Mouse (Mus musculus): ENCODE data around the gene Gm17364. TPM values are rescaled to one million over a fixed set of nuclear protein-coding genes. Genes with fewer than 3 reads are reported as not detected.
"Not testable (repeated sequence)": the region's sequence is repeated elsewhere in the genome, so short reads cannot be mapped to it uniquely, and the experiment has no call there.

The Gm17364 gene
- polyA plus RNA-seq, 1 experiment, result not detected

DNA sequence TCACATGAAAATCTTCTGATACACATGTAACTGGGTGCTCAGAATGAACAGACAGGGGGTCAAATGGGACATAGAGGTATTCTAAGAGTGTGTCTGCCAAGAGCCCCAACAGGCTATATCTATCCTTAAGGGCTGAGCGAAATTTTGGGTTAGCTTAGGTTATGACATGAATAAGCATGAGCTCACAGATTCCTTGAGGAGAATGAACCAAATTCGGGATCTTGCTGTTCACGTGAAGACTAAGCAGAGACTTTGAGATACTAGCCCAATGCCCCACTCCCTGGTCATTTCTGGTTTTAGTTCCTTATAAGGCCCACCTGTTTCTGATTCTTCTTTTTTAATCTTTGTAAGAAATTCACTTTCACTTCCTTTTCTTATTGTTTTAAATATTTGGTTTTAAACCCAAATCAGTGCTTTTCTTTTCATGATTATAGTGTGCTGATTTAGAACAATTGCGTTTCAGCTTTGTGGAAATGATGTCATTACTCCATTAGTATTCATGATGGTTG lies 17.7 kb upstream of the Gm17364 start:
- Histone ChIP-seq H3K27ac (ENCODE audit: insufficient read depth, low read length) (no peak overlapping the region), H3K4me1 (ENCODE audit: control insufficient read depth, insufficient read depth, low read length) (no peaks in the 10 kb centered on the region), H3K4me3 (ENCODE audit: insufficient read depth, low read length) (no peak overlapping the region)
- TF ChIP-seq CTCF (IDR thresholded peaks at IDR 0.05; ENCODE audit: extremely low read depth, insufficient read depth, low read length) (no peak), POLR2A (IDR thresholded peaks at IDR 0.05; ENCODE audit: extremely low read depth, insufficient read depth, low read length) (no peak)

DNA sequence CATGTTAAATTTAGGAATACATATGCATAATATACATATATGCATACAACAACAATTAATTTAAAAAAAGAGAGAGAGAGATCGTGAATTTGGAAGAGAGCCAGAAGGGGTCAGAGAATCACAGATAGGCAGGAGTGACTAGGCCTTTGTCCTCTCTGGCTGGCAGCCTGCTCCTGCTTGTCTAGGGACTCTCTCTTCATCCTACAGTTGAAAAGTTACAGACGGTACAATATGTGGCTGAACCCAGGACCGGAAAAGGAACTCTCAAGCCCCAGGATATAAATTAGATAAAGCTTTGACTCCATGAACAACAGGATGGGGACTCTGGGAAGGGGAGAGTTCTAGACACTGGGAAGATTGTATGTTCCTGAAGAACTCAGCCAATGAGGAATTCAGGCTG lies 12.5 kb upstream of the Gm17364 start:
- Histone ChIP-seq H3K4me1 (ENCODE audit: control insufficient read depth, insufficient read depth, low read length) (no peaks in the 10 kb centered on the region), H3K27ac (ENCODE audit: insufficient read depth, low read length) (no peak overlapping the region), H3K4me3 (ENCODE audit: insufficient read depth, low read length) (no peak overlapping the region)
- TF ChIP-seq POLR2A (IDR thresholded peaks at IDR 0.05; ENCODE audit: extremely low read depth, insufficient read depth, low read length) (no peak), CTCF (IDR thresholded peaks at IDR 0.05; ENCODE audit: extremely low read depth, insufficient read depth, low read length) (no peak)

DNA sequence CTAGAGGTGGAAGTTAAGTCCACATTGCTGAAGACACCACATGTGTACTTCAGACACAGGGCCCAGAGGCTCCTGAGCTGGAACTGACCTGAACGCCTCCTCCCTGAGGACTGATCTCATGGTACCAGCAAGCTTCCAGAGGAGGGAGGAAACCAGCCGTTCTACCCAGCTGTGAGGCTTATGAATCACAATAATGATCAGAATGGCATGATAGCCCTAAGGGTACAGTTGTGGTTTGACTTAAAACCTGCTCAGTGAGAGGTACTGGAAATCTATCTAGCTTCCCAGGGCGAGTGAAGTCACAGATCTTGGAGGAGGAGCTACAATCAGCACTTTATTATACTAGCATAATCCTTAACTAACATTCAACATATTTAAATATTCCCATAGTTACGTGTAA lies 11.7 kb upstream of the Gm17364 start:
- no peak overlapping the region for H3K4me3 ChIP-seq (ENCODE audit: insufficient read depth, low read length)
- no peak for TF ChIP-seq CTCF (IDR thresholded peaks at IDR 0.05; ENCODE audit: extremely low read depth, insufficient read depth, low read length)
- TF ChIP-seq POLR2A (IDR thresholded peaks at IDR 0.05; ENCODE audit: extremely low read depth, insufficient read depth, low read length), result no peak
- no peaks in the 10 kb centered on the region for H3K4me1 ChIP-seq (ENCODE audit: control insufficient read depth, insufficient read depth, low read length)
- H3K27ac ChIP-seq (ENCODE audit: insufficient read depth, low read length), result no peak overlapping the region

DNA sequence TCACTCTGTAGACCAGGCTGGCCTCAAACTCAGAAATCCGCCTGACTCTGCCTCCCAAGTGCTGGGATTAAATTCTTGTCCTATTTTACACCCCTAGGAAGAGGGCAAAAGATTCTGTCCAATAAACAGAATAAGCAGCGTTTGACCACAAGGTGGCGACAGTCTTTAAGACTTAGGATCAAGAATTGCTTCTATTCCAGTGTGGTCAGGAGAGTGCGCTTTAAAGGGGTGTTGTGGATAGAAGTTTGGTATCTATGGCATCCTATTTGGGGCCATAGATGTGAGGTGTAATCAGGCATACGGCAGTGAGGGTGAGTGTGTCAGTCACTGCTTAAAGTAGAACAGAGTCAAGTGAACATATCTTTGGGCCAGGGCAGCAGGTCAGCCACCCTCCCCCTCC lies 9.5 kb upstream of the Gm17364 start:
- Histone ChIP-seq H3K4me1 (ENCODE audit: control insufficient read depth, insufficient read depth, low read length) (no peaks in the 10 kb centered on the region), H3K4me3 (ENCODE audit: insufficient read depth, low read length) (no peak overlapping the region), H3K27ac (ENCODE audit: insufficient read depth, low read length) (no peak overlapping the region)
- TF ChIP-seq CTCF (IDR thresholded peaks at IDR 0.05; ENCODE audit: extremely low read depth, insufficient read depth, low read length), result peak; percentile 66
- no peak for TF ChIP-seq POLR2A (IDR thresholded peaks at IDR 0.05; ENCODE audit: extremely low read depth, insufficient read depth, low read length)

DNA sequence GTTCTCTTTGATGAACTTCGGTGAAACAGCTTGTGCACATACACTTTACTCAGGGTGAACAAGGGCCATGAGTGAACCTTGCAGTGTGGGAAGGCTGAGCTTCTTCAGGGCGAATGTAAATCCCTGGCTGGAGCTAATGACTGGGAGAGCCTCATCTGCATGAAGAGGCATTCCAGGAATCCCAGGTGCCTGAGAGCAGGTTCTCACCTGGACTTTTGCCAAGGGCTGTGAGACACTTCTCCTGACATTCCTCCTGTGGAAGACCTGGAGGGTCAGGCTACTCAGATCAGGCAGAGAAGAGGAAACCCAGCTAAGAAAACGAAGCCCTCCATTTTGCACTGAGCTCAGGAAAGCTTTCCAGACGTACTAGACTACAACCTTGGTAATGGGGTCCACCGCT lies 6.9 kb upstream of the Gm17364 start:
- Histone ChIP-seq H3K4me3 (ENCODE audit: insufficient read depth, low read length) (no peak overlapping the region), H3K4me1 (ENCODE audit: control insufficient read depth, insufficient read depth, low read length) (no peaks in the 10 kb centered on the region), H3K27ac (ENCODE audit: insufficient read depth, low read length) (no peak overlapping the region)
- TF ChIP-seq POLR2A (IDR thresholded peaks at IDR 0.05; ENCODE audit: extremely low read depth, insufficient read depth, low read length) (no peak), CTCF (IDR thresholded peaks at IDR 0.05; ENCODE audit: extremely low read depth, insufficient read depth, low read length) (no peak)

DNA sequence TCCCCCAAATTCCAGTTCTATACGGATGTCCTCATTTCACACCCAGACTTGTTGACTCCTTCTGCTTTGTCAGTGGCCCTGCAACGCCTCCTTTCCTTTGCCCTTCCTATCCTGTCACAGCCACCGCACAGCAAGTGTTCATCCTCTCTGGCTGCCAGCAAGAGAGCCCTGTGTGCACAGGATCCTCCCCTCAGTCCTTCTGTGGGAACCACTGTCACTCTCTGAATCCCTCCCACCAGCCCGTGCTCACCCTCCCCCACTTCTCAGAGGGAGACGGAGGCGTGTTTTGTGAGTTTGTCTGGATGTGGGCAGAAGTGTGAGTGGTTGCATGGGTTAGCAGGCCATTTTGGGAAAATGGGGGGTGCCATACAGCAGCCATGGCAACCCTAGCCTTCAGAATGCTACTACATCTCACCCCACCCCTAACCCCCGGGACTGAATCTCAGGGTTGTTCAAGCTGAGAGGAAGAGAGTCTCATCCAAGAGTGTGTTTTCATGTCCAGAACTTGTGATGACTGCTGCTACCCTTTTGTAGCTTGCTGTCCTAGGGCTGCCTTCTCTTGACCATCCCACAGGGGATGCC lies 5.9 kb downstream of the Gm17364 start:
- TF ChIP-seq POLR2A (IDR thresholded peaks at IDR 0.05; ENCODE audit: extremely low read depth, insufficient read depth, low read length) (no peak), CTCF (IDR thresholded peaks at IDR 0.05; ENCODE audit: extremely low read depth, insufficient read depth, low read length) (no peak)
- peaks cover 11% of the 10 kb centered on the region for H3K4me1 ChIP-seq (ENCODE audit: control insufficient read depth, insufficient read depth, low read length)
- H3K4me3 ChIP-seq (ENCODE audit: insufficient read depth, low read length), result no peak overlapping the region
- H3K27ac ChIP-seq (ENCODE audit: insufficient read depth, low read length), result no peak overlapping the region

DNA sequence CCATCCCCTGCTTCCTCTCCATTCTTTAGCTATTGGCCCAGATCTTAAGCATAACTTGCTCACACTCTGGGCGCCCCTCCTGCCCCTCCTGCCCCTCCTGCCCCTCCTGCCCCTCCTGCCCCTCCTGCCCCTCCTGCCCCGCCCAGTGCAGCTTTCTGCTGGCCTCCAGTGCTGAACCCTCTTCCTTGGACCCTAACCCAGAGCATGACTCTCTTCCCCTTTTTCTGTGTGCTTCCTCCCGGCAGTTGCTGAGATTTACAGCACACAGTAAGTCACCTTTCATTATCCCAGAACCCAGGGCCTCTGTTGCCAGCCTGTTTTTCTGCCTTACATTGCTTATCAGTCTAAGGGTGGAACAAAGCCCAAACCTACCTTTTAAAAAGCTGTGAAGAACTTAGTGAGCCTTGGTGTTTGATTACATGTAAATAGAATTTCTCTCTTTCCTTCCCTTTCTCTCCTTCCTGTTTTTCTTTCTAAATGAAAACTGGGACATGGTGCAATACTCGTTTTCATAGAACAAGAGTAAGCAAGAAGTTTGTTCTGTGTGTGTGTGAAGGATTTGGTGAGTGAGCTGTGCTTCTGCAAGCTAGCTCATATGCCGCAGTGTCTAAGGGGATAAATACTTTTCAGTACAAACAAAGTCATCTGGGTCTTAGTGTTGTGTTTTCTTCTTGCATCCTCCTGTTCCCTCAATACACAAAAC lies 10.3 kb downstream of the Gm17364 start:
- no peak overlapping the region for H3K4me3 ChIP-seq (ENCODE audit: insufficient read depth, low read length)
- no peak overlapping the region for H3K27ac ChIP-seq (ENCODE audit: insufficient read depth, low read length)
- TF ChIP-seq POLR2A (IDR thresholded peaks at IDR 0.05; ENCODE audit: extremely low read depth, insufficient read depth, low read length) (no peak), CTCF (IDR thresholded peaks at IDR 0.05; ENCODE audit: extremely low read depth, insufficient read depth, low read length) (no peak)
- peaks cover 10% of the 10 kb centered on the region for H3K4me1 ChIP-seq (ENCODE audit: control insufficient read depth, insufficient read depth, low read length)

DNA sequence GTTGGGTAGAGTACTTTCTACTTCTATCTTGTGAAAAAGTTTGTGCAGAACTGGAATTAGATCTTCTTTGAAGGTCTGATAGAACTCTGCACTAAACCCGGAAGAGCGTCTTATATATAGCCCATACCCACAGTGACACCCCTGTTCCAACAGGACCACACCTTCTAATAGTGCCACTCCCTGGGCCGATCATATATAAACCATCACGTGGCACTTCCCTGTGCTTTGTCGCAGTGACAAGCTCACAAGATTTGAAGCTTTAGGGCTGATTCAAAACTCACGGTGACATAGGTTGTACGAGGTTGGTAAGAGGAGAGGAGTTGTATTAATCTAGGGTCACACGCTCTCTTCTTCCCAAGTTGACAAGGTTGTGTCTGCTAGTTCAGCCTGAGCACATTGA lies 12.2 kb downstream of the Gm17364 start:
- H3K4me3 ChIP-seq (ENCODE audit: insufficient read depth, low read length); H3K4me1 ChIP-seq (ENCODE audit: control insufficient read depth, insufficient read depth, low read length); H3K27ac ChIP-seq (ENCODE audit: insufficient read depth, low read length): not testable (repeated sequence)

DNA sequence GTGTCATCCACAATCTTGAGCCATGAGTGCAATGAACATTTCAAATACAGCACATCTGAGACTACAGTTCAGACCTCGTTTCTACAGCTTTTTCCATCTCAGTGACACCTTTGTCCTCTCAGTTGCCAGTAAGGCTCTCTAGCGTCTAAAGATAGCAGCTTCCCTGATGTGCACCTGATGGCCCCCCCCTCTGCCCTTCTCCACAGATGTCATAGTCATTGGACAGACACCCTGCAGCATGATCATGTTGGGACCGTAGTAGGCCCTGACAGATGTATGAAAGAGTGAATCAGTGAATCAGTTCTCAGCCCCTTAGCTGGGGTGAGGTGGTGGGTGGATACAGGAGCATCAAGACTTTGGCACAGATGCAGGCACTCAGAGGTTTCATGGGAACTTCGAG lies 15.9 kb downstream of the Gm17364 start:
- Histone ChIP-seq H3K4me3 (ENCODE audit: insufficient read depth, low read length) (no peak overlapping the region), H3K27ac (ENCODE audit: insufficient read depth, low read length) (no peak overlapping the region), H3K4me1 (ENCODE audit: control insufficient read depth, insufficient read depth, low read length) (no peaks in the 10 kb centered on the region; the same call in 1 of the 2 replicates)
- no peak for TF ChIP-seq POLR2A (IDR thresholded peaks at IDR 0.05; ENCODE audit: extremely low read depth, insufficient read depth, low read length)
- no peak for TF ChIP-seq CTCF (IDR thresholded peaks at IDR 0.05; ENCODE audit: extremely low read depth, insufficient read depth, low read length)

DNA sequence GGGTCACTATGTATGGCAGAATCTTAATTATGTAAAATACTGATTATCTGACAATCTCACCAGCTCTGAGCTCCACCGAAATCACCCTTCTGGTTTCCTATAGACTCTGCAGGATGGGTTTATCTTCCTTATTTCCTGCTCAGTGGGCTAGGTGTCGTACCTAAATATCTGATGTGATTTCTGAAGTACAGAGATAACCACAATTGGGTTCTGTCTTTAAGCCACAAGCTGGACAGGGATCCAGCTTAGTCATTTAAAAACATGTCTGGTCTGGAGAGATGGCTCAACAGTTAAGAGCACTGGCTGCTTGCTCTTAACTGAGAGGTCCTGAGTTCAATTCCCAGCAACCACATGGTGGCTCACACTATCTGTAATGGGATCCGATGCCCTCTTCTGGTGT lies 16.8 kb downstream of the Gm17364 start:
- no peak for TF ChIP-seq CTCF (IDR thresholded peaks at IDR 0.05; ENCODE audit: extremely low read depth, insufficient read depth, low read length)
- no peak for TF ChIP-seq POLR2A (IDR thresholded peaks at IDR 0.05; ENCODE audit: extremely low read depth, insufficient read depth, low read length)
- H3K27ac ChIP-seq (ENCODE audit: insufficient read depth, low read length), result no peak overlapping the region
- no peaks in the 10 kb centered on the region; the same call in 1 of the 2 replicates for H3K4me1 ChIP-seq (ENCODE audit: control insufficient read depth, insufficient read depth, low read length)
- H3K4me3 ChIP-seq (ENCODE audit: insufficient read depth, low read length), result no peak overlapping the region

All from cortical plate, adult 2 months (tissue).